Mouse (Mus musculus) embryonic facial prominence, embryonic 10.5 days (tissue): ENCODE data around the gene Utp14a. TPM values are rescaled to one million over a fixed set of nuclear protein-coding genes. Genes with fewer than 3 reads are reported as not detected.

Experiments used
- DNase-seq: peaks from one replicate; pipeline ENCODE4 v3.0.0-alpha.2; 2017; ENCODE audit warnings: low spot score
- H3K27ac ChIP-seq: fragments of 300-500 bp; sonication (generic); replicated peaks from 2 replicates; pipeline ENCODE4 v1.5.1; 2016; ENCODE audit warnings: mild to moderate bottlenecking
- H3K27me3 ChIP-seq: fragments of 300-500 bp; sonication (generic); replicated peaks from 2 replicates; pipeline ENCODE4 v1.6.1; 2016; ENCODE audit warnings: low read depth, mild to moderate bottlenecking; ENCODE audit not compliant: poor library complexity, severe bottlenecking
- H3K36me3 ChIP-seq: fragments of 300-500 bp; sonication (generic); replicated peaks from 2 replicates; pipeline ENCODE4 v1.6.1; 2016; ENCODE audit warnings: mild to moderate bottlenecking, moderate library complexity
- H3K4me1 ChIP-seq: fragments of 300-500 bp; sonication (generic); 2 replicates; pipeline ENCODE4 v1.6.1; 2016
- H3K4me3 ChIP-seq: fragments of 300-500 bp; sonication (generic); 2 replicates; pipeline ENCODE4 v1.5.1; 2016; ENCODE audit warnings: mild to moderate bottlenecking, moderate library complexity
- H3K9me3 ChIP-seq: fragments of 300-500 bp; sonication (generic); 2 replicates; pipeline ENCODE4 v1.6.1; 2016; ENCODE audit warnings: mild to moderate bottlenecking
- WGBS: fragments of 180-500 bp; shearing (Covaris S2); methylation state at CpG from one replicate; pipeline ENCODE4 v1.1.7; 2016; 5-methylcytosine and 5-hydroxymethylcytosine counted together
- polyA plus RNA-seq: library from polyadenylated mRNA; unstranded; fragments of >200 nt; fragmentation: Nextera tagmentation; extraction: Ambion mirVana; gene quantifications from 2 replicates; pipeline ENCODE4 v1.2.1, GENCODE M21; 2016

Utp14a gene
- polyA plus RNA-seq, 1 experiment from 2014 or later = 22.8 TPM

- no peaks in the 10 kb centered on the region for H3K4me1 ChIP-seq
- peaks cover 59% of the 10 kb centered on the region for H3K36me3 ChIP-seq
- H3K9me3 ChIP-seq = no peaks in the 10 kb centered on the region
- H3K4me3 ChIP-seq = no peak overlapping the region
- peak; percentile 10 for DNase-seq
- 44% methylated on average over 3 of the region's 3 CpGs for WGBS
- H3K27ac ChIP-seq = no peak overlapping the region
- H3K27me3 ChIP-seq = no peaks in the 10 kb centered on the region
Observed at GRCm38 (mm10) chrX:48278103-48278502, 21.4 kb downstream of the Utp14a start.

- peak overlapping the region; percentile 90 for H3K27ac ChIP-seq
- peaks cover 32% of the 10 kb centered on the region for H3K27me3 ChIP-seq
- DNase-seq = peak; percentile 92
- WGBS = 21% methylated on average over 35 of the region's 37 CpGs
- peaks cover 24% of the 10 kb centered on the region for H3K36me3 ChIP-seq
- no peaks in the 10 kb centered on the region for H3K4me1 ChIP-seq
- no peaks in the 10 kb centered on the region; the same call in 1 of the 2 replicates for H3K9me3 ChIP-seq
- peak overlapping the region; percentile 58 for H3K4me3 ChIP-seq
Observed at GRCm38 (mm10) chrX:48284386-48285005, 27.8 kb downstream of the Utp14a start.

GRCm38 (mm10) chrX:48285006-48285650 lies 28.5 kb downstream of the Utp14a start:
- peak overlapping the region; percentile 58 for H3K4me3 ChIP-seq
- no peaks in the 10 kb centered on the region for H3K4me1 ChIP-seq
- H3K27me3 ChIP-seq = peaks cover 32% of the 10 kb centered on the region
- peak; percentile 90 for DNase-seq
- H3K9me3 ChIP-seq = no peaks in the 10 kb centered on the region; the same call in 1 of the 2 replicates
- H3K36me3 ChIP-seq = peaks cover 18% of the 10 kb centered on the region
- WGBS = 17% methylated on average over 38 of the region's 42 CpGs
- peak overlapping the region; percentile 90 for H3K27ac ChIP-seq

GRCm38 (mm10) chrX:48285651-48286021 lies 29.0 kb downstream of the Utp14a start:
- Histone ChIP-seq H3K27ac (peak overlapping the region; percentile 90), H3K27me3 (peaks cover 32% of the 10 kb centered on the region), H3K9me3 (no peaks in the 10 kb centered on the region; the same call in 1 of the 2 replicates), H3K4me3 (peak overlapping the region; percentile 58), H3K4me1 (no peaks in the 10 kb centered on the region), H3K36me3 (peaks cover 15% of the 10 kb centered on the region)
- DNase-seq = no peak
- 28% methylated on average over 29 of the region's 34 CpGs for WGBS

- no peak overlapping the region for H3K27ac ChIP-seq
- peaks cover 32% of the 10 kb centered on the region for H3K27me3 ChIP-seq
- H3K4me3 ChIP-seq = no peak overlapping the region
- no peak for DNase-seq
- no peaks in the 10 kb centered on the region; the same call in 1 of the 2 replicates for H3K9me3 ChIP-seq
- WGBS = 22% methylated on average over 6 of the region's 6 CpGs
- H3K4me1 ChIP-seq = no peaks in the 10 kb centered on the region
- H3K36me3 ChIP-seq = peaks cover 6% of the 10 kb centered on the region
Observed at GRCm38 (mm10) chrX:48286488-48286887, 29.8 kb downstream of the Utp14a start.

- Histone ChIP-seq H3K36me3 (no peaks in the 10 kb centered on the region), H3K4me1 (no peaks in the 10 kb centered on the region), H3K4me3 (no peak overlapping the region), H3K27ac (no peak overlapping the region), H3K9me3 (no peaks in the 10 kb centered on the region; the same call in 1 of the 2 replicates), H3K27me3 (peaks cover 33% of the 10 kb centered on the region)
- no peak for DNase-seq
- 78% methylated on average over 4 of the region's 4 CpGs for WGBS
Observed at GRCm38 (mm10) chrX:48288008-48288407, 31.3 kb downstream of the Utp14a start.

GRCm38 (mm10) chrX:48291413-48291812 lies 34.8 kb downstream of the Utp14a start:
- no peaks in the 10 kb centered on the region for H3K9me3 ChIP-seq
- DNase-seq = no peak
- H3K4me1 ChIP-seq = no peaks in the 10 kb centered on the region
- 36% methylated on average over 3 of the region's 3 CpGs for WGBS
- peaks cover 30% of the 10 kb centered on the region for H3K27me3 ChIP-seq
- H3K27ac ChIP-seq = no peak overlapping the region
- H3K4me3 ChIP-seq = no peak overlapping the region
- H3K36me3 ChIP-seq = no peaks in the 10 kb centered on the region

GRCm38 (mm10) chrX:48305356-48305755 lies 48.7 kb downstream of the Utp14a start:
- no peak overlapping the region for H3K27ac ChIP-seq
- H3K27me3 ChIP-seq = peaks cover 12% of the 10 kb centered on the region
- H3K4me1 ChIP-seq = peaks cover 4% of the 10 kb centered on the region
- DNase-seq = no peak
- H3K4me3 ChIP-seq = no peak overlapping the region
- H3K9me3 ChIP-seq = no peaks in the 10 kb centered on the region
- WGBS = 79% methylated on average over 4 of the region's 4 CpGs
- H3K36me3 ChIP-seq = no peaks in the 10 kb centered on the region

GRCm38 (mm10) chrX:48310706-48311517 lies 54.2 kb downstream of the Utp14a start:
- H3K4me3 ChIP-seq = peak overlapping the region; percentile 47
- no peaks in the 10 kb centered on the region for H3K36me3 ChIP-seq
- peaks cover 25% of the 10 kb centered on the region for H3K4me1 ChIP-seq
- WGBS = 23% methylated on average over 26 of the region's 26 CpGs
- DNase-seq = peak; percentile 37
- H3K27ac ChIP-seq = peak overlapping the region; percentile 72
- peaks cover 61% of the 10 kb centered on the region for H3K27me3 ChIP-seq
- no peaks in the 10 kb centered on the region for H3K9me3 ChIP-seq

GRCm38 (mm10) chrX:48311727-48312126 lies 55.1 kb downstream of the Utp14a start:
- WGBS = 68% methylated on average over 5 of the region's 5 CpGs
- Histone ChIP-seq H3K9me3 (no peaks in the 10 kb centered on the region), H3K27me3 (peaks cover 69% of the 10 kb centered on the region), H3K27ac (no peak overlapping the region), H3K4me3 (no peak overlapping the region), H3K4me1 (peaks cover 25% of the 10 kb centered on the region), H3K36me3 (no peaks in the 10 kb centered on the region)
- DNase-seq = no peak

- DNase-seq = peak; percentile 82
- WGBS = 21% methylated on average over 32 of the region's 33 CpGs
- Histone ChIP-seq H3K4me1 (peaks cover 35% of the 10 kb centered on the region), H3K36me3 (no peaks in the 10 kb centered on the region), H3K4me3 (peak overlapping the region; percentile 57), H3K27ac (peak overlapping the region; percentile 66), H3K9me3 (no peaks in the 10 kb centered on the region), H3K27me3 (peaks cover 90% of the 10 kb centered on the region)
Observed at GRCm38 (mm10) chrX:48314530-48315079, 57.9 kb downstream of the Utp14a start.

GRCm38 (mm10) chrX:48317444-48317843 lies 60.8 kb downstream of the Utp14a start:
- DNase-seq = no peak
- Histone ChIP-seq H3K4me3 (no peak overlapping the region), H3K27me3 (peaks cover 66% of the 10 kb centered on the region), H3K36me3 (no peaks in the 10 kb centered on the region), H3K9me3 (no peaks in the 10 kb centered on the region), H3K4me1 (peaks cover 22% of the 10 kb centered on the region), H3K27ac (no peak overlapping the region)
- WGBS = 58% methylated on average over 3 of the region's 3 CpGs
